Mouse (Mus musculus): ENCODE results near the gene Zfp512b. TPM values are rescaled to one million over a fixed set of nuclear protein-coding genes. Genes with fewer than 3 reads are reported as not detected.

Gene Zfp512b
- polyA plus RNA-seq, 1 experiment from 2014 or later, result 70.2 TPM

- Histone ChIP-seq H3K9ac (replicated peaks) (no peak overlapping the region), H3K27ac (no peak overlapping the region; the same call in 1 of the 2 replicates), H3K27me3 (no peaks in the 10 kb centered on the region), H3K36me3 (peaks cover 22% of the 10 kb centered on the region), H3K4me1 (replicated peaks) (peaks cover 49% of the 10 kb centered on the region), H3K4me3 (replicated peaks) (no peak overlapping the region), H3K4me2 (replicated peaks) (no peak overlapping the region; the same call in 1 of the 2 replicates), H3K9me3 (no peaks in the 10 kb centered on the region)
- no peak for ATAC-seq
- 92% methylated on average over 1 of the region's 1 CpGs for WGBS
These were observed 12.9 kb downstream of the Zfp512b start for GRCm38 (mm10) chr2:181579681-181580080.

GRCm38 (mm10) chr2:181578790-181579618 lies 13.6 kb downstream of the Zfp512b start:
- H3K4me3 ChIP-seq (replicated peaks), result no peak overlapping the region
- H3K4me2 ChIP-seq (replicated peaks), result no peak overlapping the region
- H3K9me3 ChIP-seq, result no peaks in the 10 kb centered on the region
- peaks cover 22% of the 10 kb centered on the region for H3K36me3 ChIP-seq
- H3K27me3 ChIP-seq, result no peaks in the 10 kb centered on the region
- H3K4me1 ChIP-seq (replicated peaks), result peaks cover 49% of the 10 kb centered on the region
- H3K27ac ChIP-seq, result no peak overlapping the region
- 0 out of 2 replicates have a peak overlapping the region, but pooled peaks have one; percentile 1 for H3K9ac ChIP-seq (replicated peaks)
- 76% methylated on average over 5 of the region's 5 CpGs for WGBS
- no peak for ATAC-seq

GRCm38 (mm10) chr2:181577981-181578581 lies 14.5 kb downstream of the Zfp512b start:
- no peak overlapping the region for H3K27ac ChIP-seq
- H3K27me3 ChIP-seq, result no peaks in the 10 kb centered on the region
- WGBS, result 85% methylated on average over 7 of the region's 7 CpGs
- H3K4me1 ChIP-seq (replicated peaks), result peaks cover 49% of the 10 kb centered on the region
- ATAC-seq, result no peak
- peaks cover 23% of the 10 kb centered on the region for H3K36me3 ChIP-seq
- peak overlapping the region; percentile 14; the same call in 1 of the 2 replicates for H3K9ac ChIP-seq (replicated peaks)
- no peak overlapping the region for H3K4me2 ChIP-seq (replicated peaks)
- H3K9me3 ChIP-seq, result no peaks in the 10 kb centered on the region
- H3K4me3 ChIP-seq (replicated peaks), result no peak overlapping the region

- no peak overlapping the region; the same call in 1 of the 2 replicates for H3K9ac ChIP-seq (replicated peaks)
- H3K4me2 ChIP-seq (replicated peaks), result no peak overlapping the region
- ATAC-seq, result no peak
- H3K27ac ChIP-seq, result no peak overlapping the region
- H3K4me3 ChIP-seq (replicated peaks), result no peak overlapping the region
- no peaks in the 10 kb centered on the region for H3K9me3 ChIP-seq
- peaks cover 28% of the 10 kb centered on the region for H3K36me3 ChIP-seq
- peaks cover 45% of the 10 kb centered on the region for H3K4me1 ChIP-seq (replicated peaks)
- 73% methylated on average over 2 of the region's 2 CpGs for WGBS
- no peaks in the 10 kb centered on the region for H3K27me3 ChIP-seq
These were observed 15.5 kb downstream of the Zfp512b start for GRCm38 (mm10) chr2:181577126-181577525.

- Histone ChIP-seq H3K27ac (no peak overlapping the region), H3K4me3 (replicated peaks) (no peak overlapping the region), H3K9ac (replicated peaks) (no peak overlapping the region), H3K27me3 (no peaks in the 10 kb centered on the region), H3K4me2 (replicated peaks) (no peak overlapping the region), H3K4me1 (replicated peaks) (peaks cover 44% of the 10 kb centered on the region), H3K9me3 (no peaks in the 10 kb centered on the region), H3K36me3 (peaks cover 33% of the 10 kb centered on the region)
- WGBS, result 89% methylated on average over 2 of the region's 2 CpGs
- no peak for ATAC-seq
These were observed 16.0 kb downstream of the Zfp512b start for GRCm38 (mm10) chr2:181576613-181577012.

- Histone ChIP-seq H3K27me3 (no peaks in the 10 kb centered on the region), H3K27ac (no peak overlapping the region), H3K9ac (replicated peaks) (no peak overlapping the region), H3K4me1 (replicated peaks) (peaks cover 30% of the 10 kb centered on the region), H3K4me2 (replicated peaks) (no peak overlapping the region), H3K4me3 (replicated peaks) (no peak overlapping the region), H3K9me3 (no peaks in the 10 kb centered on the region), H3K36me3 (peaks cover 35% of the 10 kb centered on the region)
- WGBS, result 94% methylated on average over 7 of the region's 7 CpGs
- no peak for ATAC-seq
These were observed 17.6 kb downstream of the Zfp512b start for GRCm38 (mm10) chr2:181574921-181575545.

- H3K36me3 ChIP-seq, result peaks cover 39% of the 10 kb centered on the region
- H3K27ac ChIP-seq, result no peak overlapping the region
- no peak for ATAC-seq
- 94% methylated on average over 9 of the region's 9 CpGs for WGBS
- peaks cover 19% of the 10 kb centered on the region for H3K4me1 ChIP-seq (replicated peaks)
- H3K9me3 ChIP-seq, result no peaks in the 10 kb centered on the region
- H3K27me3 ChIP-seq, result no peaks in the 10 kb centered on the region
- no peak overlapping the region for H3K9ac ChIP-seq (replicated peaks)
- no peak overlapping the region for H3K4me2 ChIP-seq (replicated peaks)
- H3K4me3 ChIP-seq (replicated peaks), result no peak overlapping the region
These were observed 18.6 kb downstream of the Zfp512b start for GRCm38 (mm10) chr2:181573961-181574360.

GRCm38 (mm10) chr2:181572921-181573920 lies 19.4 kb downstream of the Zfp512b start:
- Histone ChIP-seq H3K36me3 (peaks cover 39% of the 10 kb centered on the region), H3K9ac (replicated peaks) (no peak overlapping the region), H3K4me3 (replicated peaks) (no peak overlapping the region), H3K4me1 (replicated peaks) (peaks cover 11% of the 10 kb centered on the region), H3K27ac (no peak overlapping the region), H3K27me3 (no peaks in the 10 kb centered on the region), H3K4me2 (replicated peaks) (no peak overlapping the region), H3K9me3 (no peaks in the 10 kb centered on the region)
- no peak for ATAC-seq
- 94% methylated on average over 15 of the region's 15 CpGs for WGBS

GRCm38 (mm10) chr2:181571941-181572670 lies 20.5 kb downstream of the Zfp512b start:
- no peaks in the 10 kb centered on the region for H3K9me3 ChIP-seq
- peaks cover 1% of the 10 kb centered on the region; the same call in 1 of the 2 replicates for H3K4me1 ChIP-seq (replicated peaks)
- no peak overlapping the region for H3K9ac ChIP-seq (replicated peaks)
- H3K36me3 ChIP-seq, result peaks cover 39% of the 10 kb centered on the region
- H3K4me2 ChIP-seq (replicated peaks), result no peak overlapping the region
- no peak overlapping the region for H3K27ac ChIP-seq
- no peak overlapping the region for H3K4me3 ChIP-seq (replicated peaks)
- 91% methylated on average over 11 of the region's 11 CpGs for WGBS
- ATAC-seq, result no peak
- H3K27me3 ChIP-seq, result no peaks in the 10 kb centered on the region

GRCm38 (mm10) chr2:181570921-181571595 lies 21.5 kb downstream of the Zfp512b start:
- Histone ChIP-seq H3K27me3 (no peaks in the 10 kb centered on the region), H3K9me3 (0 out of 2 replicates have a peak, but pooled peaks cover under 1% of the 10 kb centered on the region), H3K4me1 (replicated peaks) (no peaks in the 10 kb centered on the region), H3K9ac (replicated peaks) (no peak overlapping the region), H3K27ac (no peak overlapping the region), H3K4me2 (replicated peaks) (no peak overlapping the region), H3K36me3 (peaks cover 39% of the 10 kb centered on the region), H3K4me3 (replicated peaks) (no peak overlapping the region)
- ATAC-seq, result no peak
- WGBS, result 73% methylated on average over 6 of the region's 6 CpGs
